Mouse (Mus musculus) E14TG2a.4 (cell line): ENCODE measurements around the gene Ccdc152.

ENCODE experiments used
- CTCF ChIP-seq: conservative IDR thresholded peaks from 2 replicates; pipeline ENCODE4 v1.5.1; 2014; ENCODE audit warnings: low read length
- NANOG ChIP-seq: IDR thresholded peaks from 2 replicates; pipeline ENCODE4 v1.6.1; 2014; ENCODE audit warnings: borderline replicate concordance, low read length, mixed read lengths

DNA sequence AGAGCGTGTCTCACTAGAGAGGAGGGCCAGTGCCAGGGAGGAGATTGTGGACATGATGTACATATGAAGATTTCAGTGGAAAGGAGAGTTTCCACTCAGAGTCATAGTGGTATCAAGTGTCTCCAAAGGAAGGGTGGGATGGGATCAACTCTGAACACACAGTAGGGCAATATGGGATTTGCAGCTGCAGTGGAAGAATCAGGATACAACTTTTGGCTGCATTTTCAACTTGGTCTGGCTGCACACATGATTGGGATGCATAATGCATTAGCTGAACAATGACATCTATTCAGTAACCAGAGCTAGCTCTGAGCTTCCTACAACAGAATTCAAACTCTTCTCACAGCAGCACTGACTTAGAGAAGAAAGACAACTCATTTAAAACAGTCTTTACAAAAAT, 65.4 kb downstream of the Ccdc152 start:
- TF ChIP-seq CTCF = no peak
- no peak for TF ChIP-seq NANOG
